Mouse (Mus musculus) forebrain, postnatal 0 days (tissue): Measurements from ENCODE around the gene Hnrnpm. TPM values are rescaled to one million over a fixed set of nuclear protein-coding genes. Genes with fewer than 3 reads are reported as not detected.
"Not testable (repeated sequence)": the region's sequence is repeated elsewhere in the genome, so short reads cannot be mapped to it uniquely, and the experiment has no call there.

Experiments
- ATAC-seq: fragments of 200-750 bp; cut with Nextera tagmentation; 2 replicates; pipeline ENCODE4 v1.8.0; 2017; ENCODE audit warnings: mild to moderate bottlenecking, moderate library complexity
- DNase-seq: peaks from one replicate; pipeline ENCODE4 v3.0.0-alpha.2; 2015
- H3K27ac ChIP-seq: fragments of 300-500 bp; sonication (generic); 2 replicates; pipeline ENCODE4 v1.5.1; 2014; ENCODE audit warnings: low read depth, mild to moderate bottlenecking, antibody characterized with exemption, low read length, moderate library complexity, mixed read lengths
- H3K27me3 ChIP-seq: fragments of 300-500 bp; sonication (generic); 2 replicates; pipeline ENCODE4 v1.6.1; 2014; ENCODE audit warnings: mild to moderate bottlenecking, low read length, mixed read lengths; ENCODE audit not compliant: insufficient read depth
- H3K36me3 ChIP-seq: fragments of 300-500 bp; sonication (generic); 2 replicates; pipeline ENCODE4 v1.6.1; 2014; ENCODE audit warnings: mild to moderate bottlenecking, moderate library complexity; ENCODE audit not compliant: insufficient read depth
- H3K4me1 ChIP-seq: fragments of 300-500 bp; sonication (generic); 2 replicates; pipeline ENCODE4 v1.6.1; 2014; ENCODE audit warnings: antibody characterized with exemption; ENCODE audit not compliant: insufficient read depth
- H3K4me2 ChIP-seq: fragments of 300-500 bp; sonication (generic); 2 replicates; pipeline ENCODE4 v1.6.1; 2014; ENCODE audit warnings: low read depth, mild to moderate bottlenecking, moderate library complexity
- H3K4me3 ChIP-seq: fragments of 300-500 bp; sonication (generic); 2 replicates; pipeline ENCODE4 v1.5.1; 2014; ENCODE audit warnings: low read depth, low read length, mixed read lengths
- H3K9ac ChIP-seq: fragments of 300-500 bp; sonication (generic); 2 replicates; pipeline ENCODE4 v1.6.1; 2014; ENCODE audit warnings: mild to moderate bottlenecking
- H3K9me3 ChIP-seq: fragments of 300-500 bp; sonication (generic); 2 replicates; pipeline ENCODE4 v1.6.1; 2016; ENCODE audit warnings: low read length
- CTCF ChIP-seq: sonication (generic); IDR thresholded peaks from 2 replicates; pipeline ENCODE4 v1.5.1; 2016; ENCODE audit warnings: antibody characterized with exemption, control low read depth, low read depth
- WGBS: fragments of 180-500 bp; shearing (Covaris S2); extraction: QIAGEN DNeasy Blood & Tissue Kit; methylation state at CpG from one replicate; pipeline ENCODE4 v1.1.7; 2014; 5-methylcytosine and 5-hydroxymethylcytosine counted together
- polyA plus RNA-seq: library from polyadenylated mRNA; unstranded; fragments of >200 nt; fragmentation: Nextera tagmentation; extraction: Ambion mirVana; gene quantifications from 2 replicates; pipeline ENCODE4 v1.2.1, GENCODE M21; 2015
- total RNA-seq: library from RNA; depleted of rRNA; stranded (reverse); fragments of >200 nt; gene quantifications from 2 replicates; pipeline ENCODE4 v1.2.3, GENCODE M21; 2014; rRNA removed

Gene Hnrnpm
- total RNA-seq (73.6 and 87.1 TPM in 2 replicates), polyA plus RNA-seq (135 and 151 TPM in 2 replicates)

- no peaks in the 10 kb centered on the region for H3K9me3 ChIP-seq
- no peak for ATAC-seq
- no peaks in the 10 kb centered on the region for H3K27me3 ChIP-seq
- peak within 1 kb of the TSS; percentile 98 for H3K27ac ChIP-seq
- no peak for DNase-seq
- peaks cover 18% of the 10 kb centered on the region for H3K4me1 ChIP-seq
- TF ChIP-seq CTCF, result no peak
- H3K4me3 ChIP-seq, result peak within 1 kb of the TSS; percentile 70
- peak within 1 kb of the TSS; percentile 96 for H3K9ac ChIP-seq
- 100% methylated on average over 1 of the region's 1 CpGs for WGBS
- H3K4me2 ChIP-seq, result peak within 1 kb of the TSS; percentile 92
- peaks cover 7% of the 10 kb centered on the region for H3K36me3 ChIP-seq
These were observed at the start of gene Hnrnpm for GRCm38 (mm10) chr17:33686760-33687159. Gene Hnrnpm (minus strand): TSS chr17:33686860.

- H3K27me3 ChIP-seq, H3K9ac ChIP-seq, H3K4me3 ChIP-seq, H3K9me3 ChIP-seq, DNase-seq, H3K4me2 ChIP-seq, ATAC-seq, H3K27ac ChIP-seq, H3K36me3 ChIP-seq, H3K4me1 ChIP-seq: not testable (repeated sequence)
- 86% methylated on average over 10 of the region's 10 CpGs for WGBS
These were observed 46.9 kb upstream of the Hnrnpm start for GRCm38 (mm10) chr17:33733526-33733925.

- H3K9ac ChIP-seq, H3K4me2 ChIP-seq, H3K4me3 ChIP-seq, H3K9me3 ChIP-seq, H3K27ac ChIP-seq, H3K27me3 ChIP-seq, H3K4me1 ChIP-seq, H3K36me3 ChIP-seq, DNase-seq, ATAC-seq: not testable (repeated sequence)
- WGBS, result 78% methylated on average over 9 of the region's 9 CpGs
These were observed 46.0 kb upstream of the Hnrnpm start for GRCm38 (mm10) chr17:33732556-33733083.

GRCm38 (mm10) chr17:33729215-33729614 is 42.6 kb upstream of the Hnrnpm start:
- no peak overlapping the region for H3K4me3 ChIP-seq
- no peaks in the 10 kb centered on the region for H3K4me1 ChIP-seq
- H3K9me3 ChIP-seq, result no peaks in the 10 kb centered on the region
- H3K27me3 ChIP-seq, result no peaks in the 10 kb centered on the region
- peak; percentile 8 for DNase-seq
- peak; percentile 44; the same call in 1 of the 2 replicates for TF ChIP-seq CTCF
- 66% methylated on average over 2 of the region's 2 CpGs for WGBS
- no peak overlapping the region for H3K4me2 ChIP-seq
- no peak overlapping the region for H3K27ac ChIP-seq
- no peak for ATAC-seq
- H3K9ac ChIP-seq, result no peak overlapping the region
- no peaks in the 10 kb centered on the region for H3K36me3 ChIP-seq

- no peaks in the 10 kb centered on the region for H3K36me3 ChIP-seq
- no peak overlapping the region for H3K27ac ChIP-seq
- H3K4me2 ChIP-seq, result no peak overlapping the region
- H3K9ac ChIP-seq, result no peak overlapping the region
- H3K4me3 ChIP-seq, result no peak overlapping the region
- no peaks in the 10 kb centered on the region for H3K4me1 ChIP-seq
- whole genome bisulfite sequencing, result 78% methylated on average over 2 of the region's 2 CpGs
- ATAC-seq (no peak), DNase-seq (no peak)
- H3K27me3 ChIP-seq, result no peaks in the 10 kb centered on the region
- TF ChIP-seq CTCF, result no peak
- no peaks in the 10 kb centered on the region for H3K9me3 ChIP-seq
These were observed 41.7 kb upstream of the Hnrnpm start for GRCm38 (mm10) chr17:33728396-33728795.

GRCm38 (mm10) chr17:33719736-33720378 is 33.2 kb upstream of the Hnrnpm start:
- Histone ChIP-seq H3K36me3 (no peaks in the 10 kb centered on the region), H3K4me2 (no peak overlapping the region), H3K9ac (no peak overlapping the region), H3K4me3 (no peak overlapping the region), H3K27me3 (no peaks in the 10 kb centered on the region; the same call in 1 of the 2 replicates), H3K9me3 (no peaks in the 10 kb centered on the region), H3K27ac (no peak overlapping the region), H3K4me1 (no peaks in the 10 kb centered on the region; the same call in 1 of the 2 replicates)
- 97% methylated on average over 7 of the region's 7 CpGs for WGBS
- no peak for DNase-seq
- ATAC-seq, result no peak
- TF ChIP-seq CTCF, result no peak

- H3K27me3 ChIP-seq, result no peaks in the 10 kb centered on the region; the same call in 1 of the 2 replicates
- ATAC-seq (0 out of 2 replicates have a peak, but pooled peaks have one; percentile 10), DNase-seq (no peak)
- peak overlapping the region; percentile 74 for H3K4me3 ChIP-seq
- TF ChIP-seq CTCF, result no peak
- no peaks in the 10 kb centered on the region; the same call in 1 of the 2 replicates for H3K4me1 ChIP-seq
- H3K36me3 ChIP-seq, result no peaks in the 10 kb centered on the region
- H3K27ac ChIP-seq, result no peak overlapping the region; the same call in 1 of the 2 replicates
- H3K9me3 ChIP-seq, result no peaks in the 10 kb centered on the region
- 45% methylated on average over 10 of the region's 10 CpGs for whole genome bisulfite sequencing
- no peak overlapping the region for H3K9ac ChIP-seq
- peak overlapping the region; percentile 84 for H3K4me2 ChIP-seq
These were observed 32.5 kb upstream of the Hnrnpm start for GRCm38 (mm10) chr17:33718944-33719725.
